Mouse (Mus musculus) hindbrain, embryonic 13.5 days (tissue): ENCODE data around the gene Tnr. TPM values are rescaled to one million over a fixed set of nuclear protein-coding genes. Genes with fewer than 3 reads are reported as not detected.

Source experiments
- ATAC-seq: fragments of 200-750 bp; cut with Nextera tagmentation; 2 replicates; pipeline ENCODE4 v1.8.0; 2017; ENCODE audit warnings: moderate TSS enrichment; ENCODE audit not compliant: low FRiP score
- H3K27ac ChIP-seq: fragments of 300-500 bp; sonication (generic); 2 replicates; pipeline ENCODE4 v1.5.1; 2015; ENCODE audit warnings: inconsistent platforms, mild to moderate bottlenecking, moderate library complexity
- H3K27me3 ChIP-seq: fragments of 300-500 bp; sonication (generic); 2 replicates; pipeline ENCODE4 v1.6.1; 2015; ENCODE audit warnings: mild to moderate bottlenecking, inconsistent platforms
- H3K36me3 ChIP-seq: fragments of 300-500 bp; sonication (generic); 2 replicates; pipeline ENCODE4 v1.6.1; 2015; ENCODE audit warnings: mild to moderate bottlenecking, inconsistent platforms
- H3K4me1 ChIP-seq: fragments of 300-500 bp; sonication (generic); replicated peaks from 2 replicates; pipeline ENCODE4 v1.6.1; 2015; ENCODE audit warnings: inconsistent platforms
- H3K4me2 ChIP-seq: fragments of 300-500 bp; sonication (generic); 2 replicates; pipeline ENCODE4 v1.6.1; 2015; ENCODE audit warnings: inconsistent platforms, mild to moderate bottlenecking, moderate library complexity
- H3K4me3 ChIP-seq: fragments of 300-500 bp; sonication (generic); 2 replicates; pipeline ENCODE4 v1.5.1; 2015; ENCODE audit warnings: mild to moderate bottlenecking, inconsistent platforms
- H3K9ac ChIP-seq: fragments of 300-500 bp; sonication (generic); 2 replicates; pipeline ENCODE4 v1.6.1; 2015; ENCODE audit warnings: mild to moderate bottlenecking, inconsistent platforms
- H3K9me3 ChIP-seq: fragments of 300-500 bp; sonication (generic); 2 replicates; pipeline ENCODE4 v1.6.1; 2016; ENCODE audit warnings: inconsistent platforms
- WGBS: fragments of 180-500 bp; shearing (Covaris S2); methylation state at CpG from one replicate; pipeline ENCODE4 v1.1.7; 2015; 5-methylcytosine and 5-hydroxymethylcytosine counted together
- polyA plus RNA-seq: library from polyadenylated mRNA; unstranded; fragments of >200 nt; fragmentation: Nextera tagmentation; extraction: Ambion mirVana; gene quantifications from 2 replicates; pipeline ENCODE4 v1.2.1, GENCODE M21; 2015

The Tnr gene
- polyA plus RNA-seq, 1 experiment from 2014 or later: 3.0 TPM

DNA sequence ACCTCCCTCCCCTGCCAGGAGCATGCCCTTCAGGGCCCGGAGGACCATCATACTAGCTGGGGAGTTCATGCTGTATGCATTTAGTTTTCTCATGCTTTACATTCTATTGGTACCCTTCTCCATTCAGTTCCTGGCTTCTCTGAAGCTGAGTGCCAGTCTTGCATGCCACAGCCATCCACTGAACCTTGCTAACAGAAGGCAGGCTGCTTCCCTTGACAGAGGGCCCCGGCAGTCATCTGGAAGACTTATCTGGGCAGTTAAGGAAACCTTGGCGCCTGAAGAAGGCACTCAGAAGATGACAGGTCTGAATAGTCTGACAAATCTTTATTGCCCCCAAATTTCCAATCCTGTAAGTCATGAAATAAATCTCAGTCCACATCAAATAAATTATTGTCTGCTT lies 131.7 kb downstream of the Tnr start:
- H3K9ac ChIP-seq: no peak overlapping the region
- no peaks in the 10 kb centered on the region for H3K27me3 ChIP-seq
- no peak overlapping the region for H3K4me2 ChIP-seq
- H3K4me3 ChIP-seq: no peak overlapping the region
- 74% methylated on average over 3 of the region's 3 CpGs for WGBS
- no peaks in the 10 kb centered on the region for H3K36me3 ChIP-seq
- ATAC-seq: no peak
- peaks cover 24% of the 10 kb centered on the region for H3K4me1 ChIP-seq
- H3K9me3 ChIP-seq: no peaks in the 10 kb centered on the region
- no peak overlapping the region for H3K27ac ChIP-seq

DNA sequence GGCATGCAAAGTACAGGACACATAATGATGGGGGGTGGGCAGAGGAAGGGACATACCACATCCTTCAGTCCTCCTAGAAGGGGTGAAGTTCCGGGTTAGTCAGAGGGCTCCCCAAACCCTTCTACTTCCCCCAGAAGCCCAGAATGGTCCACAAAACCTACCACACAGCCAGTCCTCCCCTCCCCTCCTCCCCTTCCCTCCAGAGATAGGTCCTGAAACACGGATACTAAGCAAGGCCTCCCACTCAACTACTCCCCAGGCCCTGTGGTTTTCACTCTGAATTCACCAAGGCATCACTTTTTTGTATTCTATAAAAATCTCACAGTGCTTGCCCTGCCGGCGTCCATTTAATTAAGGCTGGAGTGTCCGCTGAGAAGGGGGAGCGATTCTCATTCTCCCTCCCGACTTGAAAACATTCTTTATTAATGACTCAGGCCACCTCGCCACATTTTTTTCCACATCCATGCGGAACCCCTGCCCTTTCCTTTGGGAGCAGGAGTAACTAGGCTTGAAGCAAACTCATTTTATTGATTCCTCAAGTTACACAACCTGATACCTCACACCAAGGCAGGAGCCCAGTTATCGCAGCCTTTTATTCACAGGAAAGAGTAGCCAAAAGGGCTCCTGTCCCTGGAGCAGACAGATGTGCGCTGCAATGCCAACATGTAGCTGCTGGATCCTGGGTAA lies 134.4 kb downstream of the Tnr start:
- H3K4me1 ChIP-seq: peaks cover 24% of the 10 kb centered on the region
- WGBS: 25% methylated on average over 11 of the region's 11 CpGs
- H3K4me3 ChIP-seq: no peak overlapping the region
- no peak for ATAC-seq
- H3K27me3 ChIP-seq: no peaks in the 10 kb centered on the region
- H3K9ac ChIP-seq: no peak overlapping the region
- no peaks in the 10 kb centered on the region for H3K9me3 ChIP-seq
- H3K27ac ChIP-seq: no peak overlapping the region
- no peaks in the 10 kb centered on the region for H3K36me3 ChIP-seq
- H3K4me2 ChIP-seq: no peak overlapping the region

DNA sequence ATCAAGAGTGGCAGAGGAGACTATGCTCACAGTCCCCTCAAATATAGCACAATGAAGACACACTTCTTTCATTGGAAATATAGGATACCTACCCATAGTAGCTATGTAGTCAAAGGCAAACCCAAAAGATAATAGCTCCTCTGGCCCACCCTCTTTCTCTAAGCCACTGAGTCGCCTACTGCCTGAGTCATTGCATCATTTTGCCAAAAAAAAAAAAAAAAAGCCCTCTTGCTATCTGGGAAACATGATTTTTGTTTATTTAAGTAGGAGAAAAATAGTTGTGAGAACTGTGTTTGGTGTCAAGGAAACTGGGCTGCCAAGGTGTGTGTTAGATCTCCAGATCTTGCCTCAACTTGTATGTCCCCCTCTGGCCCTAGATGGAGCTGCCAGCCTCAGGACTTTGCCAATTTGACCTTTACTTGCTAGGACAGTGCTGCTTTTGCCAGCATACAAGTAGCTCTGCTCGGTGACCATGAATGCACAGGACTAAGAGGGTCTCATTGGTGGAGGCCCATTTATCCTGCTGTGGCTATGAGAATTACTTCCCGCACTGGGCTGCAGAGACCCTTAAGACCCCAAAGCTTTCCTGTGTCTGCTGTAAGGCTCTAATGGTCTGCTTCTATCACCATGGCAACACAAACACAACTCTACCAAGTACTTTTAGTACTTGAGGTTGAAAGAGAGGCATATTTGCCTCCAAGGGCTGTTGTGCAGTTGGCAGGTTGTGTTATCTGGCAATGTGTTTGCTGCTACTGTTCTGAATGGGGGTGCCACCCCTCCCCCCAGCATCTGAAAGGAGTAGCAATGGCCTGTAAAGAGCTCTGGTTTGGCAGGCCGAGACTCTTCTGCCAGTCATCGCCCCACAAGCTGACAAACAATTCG lies 137.3 kb downstream of the Tnr start:
- WGBS: 47% methylated on average over 6 of the region's 6 CpGs
- Histone ChIP-seq H3K27me3 (no peaks in the 10 kb centered on the region), H3K9me3 (no peaks in the 10 kb centered on the region), H3K9ac (no peak overlapping the region), H3K4me2 (no peak overlapping the region), H3K4me1 (peaks cover 21% of the 10 kb centered on the region), H3K36me3 (no peaks in the 10 kb centered on the region), H3K4me3 (no peak overlapping the region), H3K27ac (no peak overlapping the region)
- ATAC-seq: peak; percentile 71

DNA sequence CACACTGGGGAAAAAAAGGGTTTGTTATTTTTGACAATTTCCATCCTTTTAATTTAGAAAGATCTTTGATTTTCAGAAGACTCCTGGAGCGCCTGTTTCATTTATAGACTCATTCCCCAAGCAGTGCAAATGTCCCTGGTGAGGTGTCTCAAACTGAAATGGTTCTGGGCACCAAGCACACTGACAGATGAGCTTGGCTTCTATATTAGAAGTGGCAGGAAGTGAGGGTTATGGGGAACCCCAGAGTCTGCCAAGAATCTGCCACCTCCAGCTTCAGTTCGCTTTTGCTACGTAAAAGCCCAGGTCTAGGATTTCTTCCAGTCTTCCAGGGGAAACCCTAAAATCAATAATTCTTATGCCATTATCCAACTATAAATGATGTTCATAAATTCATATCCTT lies 140.9 kb downstream of the Tnr start:
- 86% methylated on average over 3 of the region's 3 CpGs for WGBS
- Histone ChIP-seq H3K36me3 (no peaks in the 10 kb centered on the region), H3K4me2 (no peak overlapping the region), H3K27ac (no peak overlapping the region), H3K9ac (no peak overlapping the region), H3K9me3 (no peaks in the 10 kb centered on the region), H3K4me3 (no peak overlapping the region), H3K4me1 (peaks cover 8% of the 10 kb centered on the region), H3K27me3 (no peaks in the 10 kb centered on the region)
- ATAC-seq: no peak

DNA sequence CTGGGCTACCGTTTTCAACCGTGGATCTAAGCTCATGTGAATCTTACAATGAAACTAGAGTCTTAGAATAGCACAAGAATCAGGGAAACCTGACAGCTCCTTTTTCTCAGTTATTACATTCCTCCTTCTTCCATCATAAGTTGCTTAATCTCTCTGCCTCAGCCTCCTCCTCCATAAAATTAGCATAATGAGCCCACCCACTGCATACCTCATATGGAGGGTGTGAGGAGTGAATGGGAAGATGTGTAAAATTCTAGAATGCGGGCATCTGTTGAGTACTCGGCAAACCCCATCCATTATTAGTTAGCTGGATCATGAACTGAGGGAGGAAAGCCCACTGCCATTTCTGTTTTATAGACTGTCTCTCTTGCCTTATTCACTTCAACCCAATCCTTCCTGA lies 141.4 kb downstream of the Tnr start:
- no peak overlapping the region for H3K9ac ChIP-seq
- H3K4me3 ChIP-seq: no peak overlapping the region
- H3K27me3 ChIP-seq: no peaks in the 10 kb centered on the region
- H3K4me2 ChIP-seq: no peak overlapping the region
- no peak for ATAC-seq
- no peaks in the 10 kb centered on the region for H3K36me3 ChIP-seq
- H3K9me3 ChIP-seq: no peaks in the 10 kb centered on the region
- peaks cover 9% of the 10 kb centered on the region for H3K4me1 ChIP-seq
- H3K27ac ChIP-seq: no peak overlapping the region
- WGBS: 79% methylated on average over 4 of the region's 4 CpGs

DNA sequence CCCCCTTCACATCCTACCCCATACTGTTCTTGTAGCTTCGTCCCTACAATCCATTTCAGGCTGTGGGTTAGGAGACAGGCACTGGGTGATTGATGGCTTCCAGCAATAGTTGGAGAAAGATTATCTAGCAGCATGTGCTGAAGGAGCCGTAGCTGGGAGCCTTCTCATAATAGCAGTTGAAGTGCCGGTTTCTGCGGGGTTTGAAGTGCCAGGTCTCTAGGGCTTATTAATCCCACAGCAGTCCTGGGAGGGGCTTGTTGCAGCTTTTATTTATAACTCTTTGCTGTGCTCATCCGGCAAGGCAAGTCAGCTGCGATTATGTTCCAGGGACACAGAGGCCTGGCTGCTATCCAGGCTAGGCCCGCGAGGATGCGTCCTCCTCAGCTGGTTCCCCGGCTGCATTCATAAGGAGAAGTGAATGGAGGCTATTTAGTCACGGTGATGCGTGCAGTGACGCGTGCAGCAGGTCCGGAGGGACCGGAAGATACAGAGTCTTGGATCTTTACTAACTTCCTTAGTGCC lies 147.1 kb downstream of the Tnr start:
- no peaks in the 10 kb centered on the region for H3K27me3 ChIP-seq
- peak; percentile 85 for ATAC-seq
- H3K4me1 ChIP-seq: peaks cover 16% of the 10 kb centered on the region
- no peaks in the 10 kb centered on the region for H3K9me3 ChIP-seq
- 14% methylated on average over 16 of the region's 16 CpGs for WGBS
- H3K27ac ChIP-seq: peak overlapping the region; percentile 71
- no peaks in the 10 kb centered on the region for H3K36me3 ChIP-seq
- peak overlapping the region; percentile 36 for H3K4me2 ChIP-seq
- 0 out of 2 replicates have a peak overlapping the region, but pooled peaks have one; percentile 1 for H3K9ac ChIP-seq
- no peak overlapping the region; the same call in 1 of the 2 replicates for H3K4me3 ChIP-seq

DNA sequence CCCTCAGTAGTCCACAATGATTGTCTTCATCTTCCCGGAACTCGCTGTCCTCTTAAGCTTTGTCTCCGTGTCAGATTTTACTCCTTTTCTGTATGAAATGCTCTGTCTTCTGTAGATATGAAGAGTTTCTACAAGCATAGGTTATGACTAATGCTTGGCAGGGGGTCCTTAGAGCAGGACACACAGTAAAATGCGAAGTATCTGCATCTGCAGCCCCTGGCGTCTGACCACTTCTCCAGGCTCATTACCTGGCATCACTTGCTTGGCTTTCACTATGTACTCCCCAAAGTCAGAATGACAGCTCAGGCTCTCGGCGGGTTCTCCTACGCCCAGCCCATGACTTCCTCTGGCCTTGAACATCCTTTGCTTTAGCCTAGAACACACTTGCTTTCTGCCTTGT lies 147.6 kb downstream of the Tnr start:
- 70% methylated on average over 8 of the region's 8 CpGs for WGBS

DNA sequence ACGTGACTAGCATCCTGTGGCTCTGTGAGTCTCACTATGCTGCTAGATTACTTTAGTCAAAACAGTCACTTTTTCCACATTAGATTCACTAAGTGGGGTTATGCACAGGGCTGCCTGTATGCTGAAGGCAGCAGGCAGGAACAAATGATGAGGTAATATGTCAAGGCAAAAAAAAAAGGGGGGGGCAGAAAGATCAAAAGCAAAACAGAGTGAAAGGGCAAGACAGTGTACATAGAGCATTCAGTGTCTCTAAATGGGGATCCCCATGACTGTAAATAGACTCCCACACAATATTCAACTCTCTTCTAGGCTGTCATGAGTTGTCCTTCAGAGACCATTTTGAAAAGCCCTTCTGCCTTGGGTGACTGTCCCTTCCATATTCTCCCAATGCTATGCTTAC lies 150.7 kb downstream of the Tnr start:
- H3K9ac ChIP-seq: no peak overlapping the region
- no peaks in the 10 kb centered on the region for H3K27me3 ChIP-seq
- H3K27ac ChIP-seq: no peak overlapping the region; the same call in 1 of the 2 replicates
- ATAC-seq: no peak
- H3K9me3 ChIP-seq: no peaks in the 10 kb centered on the region
- H3K36me3 ChIP-seq: no peaks in the 10 kb centered on the region
- WGBS: 67% methylated on average over 1 of the region's 1 CpGs
- H3K4me2 ChIP-seq: no peak overlapping the region
- peaks cover 21% of the 10 kb centered on the region for H3K4me1 ChIP-seq
- no peak overlapping the region for H3K4me3 ChIP-seq

More for the DNA sequence above, 147.6 kb downstream of the Tnr start:
- peak; percentile 27; the same call in 1 of the 2 replicates for ATAC-seq
- peaks cover 16% of the 10 kb centered on the region for H3K4me1 ChIP-seq
- no peaks in the 10 kb centered on the region for H3K36me3 ChIP-seq
- H3K27me3 ChIP-seq: no peaks in the 10 kb centered on the region
- H3K4me3 ChIP-seq: no peak overlapping the region
- H3K9me3 ChIP-seq: no peaks in the 10 kb centered on the region
- H3K27ac ChIP-seq: peak overlapping the region; percentile 71
- H3K9ac ChIP-seq: no peak overlapping the region
- H3K4me2 ChIP-seq: peak overlapping the region; percentile 36

DNA sequence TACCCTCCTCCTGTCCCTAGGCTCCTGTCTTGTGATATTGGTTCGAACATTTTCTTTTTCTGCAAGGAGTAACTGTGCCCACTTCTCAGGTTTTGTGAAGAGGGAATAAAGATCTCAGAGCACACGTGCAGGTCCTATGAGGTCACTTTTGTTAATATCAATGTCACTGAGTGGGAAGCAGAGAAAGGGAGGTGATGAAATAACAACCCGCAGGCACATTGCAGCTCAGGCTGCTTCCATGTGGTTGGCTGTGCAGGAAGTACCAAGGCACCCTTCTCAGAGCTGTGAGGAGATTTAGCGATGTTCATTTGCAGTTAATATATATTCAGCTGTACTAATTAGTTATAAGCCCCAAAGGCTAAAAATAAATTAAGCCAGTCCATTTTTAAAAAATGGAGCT lies 151.9 kb downstream of the Tnr start:
- 60% methylated on average over 4 of the region's 4 CpGs for WGBS
- no peaks in the 10 kb centered on the region for H3K36me3 ChIP-seq
- H3K9ac ChIP-seq: no peak overlapping the region
- ATAC-seq: 0 out of 2 replicates have a peak, but pooled peaks have one; percentile 25
- no peaks in the 10 kb centered on the region for H3K27me3 ChIP-seq
- no peak overlapping the region for H3K27ac ChIP-seq
- H3K4me2 ChIP-seq: no peak overlapping the region
- peaks cover 14% of the 10 kb centered on the region for H3K4me1 ChIP-seq
- no peaks in the 10 kb centered on the region for H3K9me3 ChIP-seq
- no peak overlapping the region for H3K4me3 ChIP-seq

DNA sequence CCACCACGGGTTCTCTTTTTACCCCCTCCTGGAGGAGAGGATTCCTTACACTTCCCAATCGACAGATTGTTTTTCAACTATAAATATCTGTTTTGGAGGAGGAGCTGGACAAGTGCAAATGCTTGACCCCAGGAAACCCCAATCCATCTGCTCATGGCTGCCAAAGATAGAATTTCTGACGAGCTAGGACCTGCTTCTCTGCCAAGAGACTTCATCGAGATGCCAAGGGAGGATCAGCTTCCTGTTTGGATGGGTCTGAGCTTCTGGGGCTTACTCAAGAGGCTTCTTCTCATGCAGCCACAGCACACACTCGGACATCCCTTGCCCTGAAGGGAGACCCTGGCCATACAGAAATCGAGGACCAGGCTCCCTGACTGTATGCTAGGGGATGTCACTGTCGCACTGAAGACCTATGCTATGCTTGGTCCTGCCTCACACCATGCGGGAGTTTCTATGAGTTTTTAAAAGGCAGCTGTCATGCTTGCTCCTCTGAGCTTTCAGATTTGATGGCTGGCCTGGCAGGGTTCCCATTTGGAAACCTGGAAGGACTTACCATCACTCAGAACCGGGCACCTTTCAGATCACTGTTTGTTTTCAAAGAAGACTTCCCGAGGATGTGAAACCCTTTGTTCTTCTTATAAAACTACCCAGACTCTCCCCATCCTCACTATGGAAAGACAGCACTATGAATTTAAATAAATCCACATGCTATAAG lies 154.8 kb downstream of the Tnr start:
- Histone ChIP-seq H3K9me3 (no peaks in the 10 kb centered on the region), H3K27ac (no peak overlapping the region), H3K4me2 (no peak overlapping the region), H3K36me3 (no peaks in the 10 kb centered on the region), H3K4me1 (peaks cover 22% of the 10 kb centered on the region), H3K4me3 (no peak overlapping the region), H3K9ac (no peak overlapping the region), H3K27me3 (no peaks in the 10 kb centered on the region)
- 70% methylated on average over 10 of the region's 10 CpGs for WGBS
- no peak for ATAC-seq

DNA sequence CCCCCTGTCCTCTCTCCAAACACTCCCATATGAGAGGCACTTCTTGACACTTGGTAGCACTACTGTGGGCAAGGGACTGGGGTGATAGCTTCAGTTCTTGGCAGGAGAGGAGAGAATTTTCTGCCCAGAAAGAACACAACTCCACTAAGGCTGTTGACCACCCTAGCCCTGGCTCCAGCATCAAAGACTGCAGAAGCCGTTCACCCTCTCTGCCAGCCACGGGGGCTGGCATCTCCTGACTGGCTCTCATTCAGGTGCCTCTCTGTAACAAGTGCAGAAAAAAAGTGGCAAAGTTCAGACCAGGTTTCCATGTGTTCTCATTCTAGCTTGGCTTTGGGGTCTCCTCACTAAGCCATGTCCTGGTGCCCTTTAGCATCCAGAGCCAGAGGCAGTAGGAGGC lies 157.7 kb downstream of the Tnr start:
- Histone ChIP-seq H3K27me3 (no peaks in the 10 kb centered on the region), H3K4me1 (peaks cover 37% of the 10 kb centered on the region), H3K36me3 (no peaks in the 10 kb centered on the region), H3K9me3 (no peaks in the 10 kb centered on the region), H3K27ac (no peak overlapping the region), H3K9ac (no peak overlapping the region), H3K4me3 (no peak overlapping the region), H3K4me2 (no peak overlapping the region)
- 92% methylated on average over 2 of the region's 2 CpGs for WGBS
- no peak for ATAC-seq
